Mouse (Mus musculus): ENCODE results near the gene Ascc2. TPM values are rescaled to one million over a fixed set of nuclear protein-coding genes. Genes with fewer than 3 reads are reported as not detected.

The Ascc2 gene
- polyA plus RNA-seq, 1 experiment from 2014 or later: 21.1 TPM

GRCm38 (mm10) chr11:4602691-4603441 is 34.7 kb upstream of the Ascc2 start:
- no peak overlapping the region for H3K4me3 ChIP-seq (ENCODE audit: low read length)
- no peaks in the 10 kb centered on the region for H3K36me3 ChIP-seq (ENCODE audit: control insufficient read depth, insufficient read depth)
- H3K9ac ChIP-seq (ENCODE audit: low read length): peak overlapping the region; percentile 55
- ATAC-seq (replicated peaks; ENCODE audit: extremely low read depth, insufficient read depth, low FRiP score): peak; percentile 84
- H3K27ac ChIP-seq (ENCODE audit: low read length): peak overlapping the region; percentile 71
- H3K4me1 ChIP-seq (ENCODE audit: control insufficient read depth, insufficient read depth, low read length): peaks cover 28% of the 10 kb centered on the region
- H3K9me3 ChIP-seq (replicated peaks; ENCODE audit: control insufficient read depth, low read length): no peaks in the 10 kb centered on the region
- WGBS: 24% methylated on average over 12 of the region's 12 CpGs
- no peaks in the 10 kb centered on the region for H3K27me3 ChIP-seq (ENCODE audit: control insufficient read depth, insufficient read depth, low read length)
- H3K4me2 ChIP-seq (ENCODE audit: low read depth, low read length): peak overlapping the region; percentile 50

- Histone ChIP-seq H3K27ac (ENCODE audit: low read length) (peak overlapping the region; percentile 44; the same call in 1 of the 2 replicates), H3K9ac (ENCODE audit: low read length) (no peak overlapping the region; the same call in 1 of the 2 replicates), H3K27me3 (ENCODE audit: control insufficient read depth, insufficient read depth, low read length) (no peaks in the 10 kb centered on the region), H3K4me2 (ENCODE audit: low read depth, low read length) (no peak overlapping the region), H3K4me3 (ENCODE audit: low read length) (no peak overlapping the region), H3K36me3 (ENCODE audit: control insufficient read depth, insufficient read depth) (no peaks in the 10 kb centered on the region), H3K4me1 (ENCODE audit: control insufficient read depth, insufficient read depth, low read length) (peaks cover 29% of the 10 kb centered on the region), H3K9me3 (replicated peaks; ENCODE audit: control insufficient read depth, low read length) (no peaks in the 10 kb centered on the region)
- WGBS: 23% methylated on average over 6 of the region's 6 CpGs
- no peak for ATAC-seq (replicated peaks; ENCODE audit: extremely low read depth, insufficient read depth, low FRiP score)
These were observed 33.1 kb upstream of the Ascc2 start for GRCm38 (mm10) chr11:4604441-4604840.

GRCm38 (mm10) chr11:4605414-4605813 is 32.1 kb upstream of the Ascc2 start:
- Histone ChIP-seq H3K9me3 (replicated peaks; ENCODE audit: control insufficient read depth, low read length) (no peaks in the 10 kb centered on the region), H3K4me3 (ENCODE audit: low read length) (no peak overlapping the region), H3K36me3 (ENCODE audit: control insufficient read depth, insufficient read depth) (no peaks in the 10 kb centered on the region), H3K4me2 (ENCODE audit: low read depth, low read length) (no peak overlapping the region), H3K27me3 (ENCODE audit: control insufficient read depth, insufficient read depth, low read length) (no peaks in the 10 kb centered on the region), H3K4me1 (ENCODE audit: control insufficient read depth, insufficient read depth, low read length) (peaks cover 29% of the 10 kb centered on the region), H3K27ac (ENCODE audit: low read length) (peak overlapping the region; percentile 87), H3K9ac (ENCODE audit: low read length) (no peak overlapping the region)
- 60% methylated on average over 7 of the region's 7 CpGs for WGBS
- no peak for ATAC-seq (replicated peaks; ENCODE audit: extremely low read depth, insufficient read depth, low FRiP score)

- H3K27me3 ChIP-seq (ENCODE audit: control insufficient read depth, insufficient read depth, low read length): no peaks in the 10 kb centered on the region
- peak; percentile 65 for ATAC-seq (replicated peaks; ENCODE audit: extremely low read depth, insufficient read depth, low FRiP score)
- no peaks in the 10 kb centered on the region for H3K36me3 ChIP-seq (ENCODE audit: control insufficient read depth, insufficient read depth)
- no peak overlapping the region for H3K4me3 ChIP-seq (ENCODE audit: low read length)
- peak overlapping the region; percentile 21; the same call in 1 of the 2 replicates for H3K9ac ChIP-seq (ENCODE audit: low read length)
- H3K27ac ChIP-seq (ENCODE audit: low read length): peak overlapping the region; percentile 87
- H3K4me1 ChIP-seq (ENCODE audit: control insufficient read depth, insufficient read depth, low read length): peaks cover 33% of the 10 kb centered on the region
- no peaks in the 10 kb centered on the region for H3K9me3 ChIP-seq (replicated peaks; ENCODE audit: control insufficient read depth, low read length)
- WGBS: 44% methylated on average over 1 of the region's 1 CpGs
- no peak overlapping the region for H3K4me2 ChIP-seq (ENCODE audit: low read depth, low read length)
These were observed 31.0 kb upstream of the Ascc2 start for GRCm38 (mm10) chr11:4606541-4606940.

GRCm38 (mm10) chr11:4611904-4612303 is 25.6 kb upstream of the Ascc2 start:
- WGBS: 62% methylated on average over 2 of the region's 2 CpGs
- no peaks in the 10 kb centered on the region for H3K36me3 ChIP-seq (ENCODE audit: control insufficient read depth, insufficient read depth)
- peak overlapping the region; percentile 12; the same call in 1 of the 2 replicates for H3K4me2 ChIP-seq (ENCODE audit: low read depth, low read length)
- peak; percentile 70; the same call in 1 of the 2 replicates for ATAC-seq (replicated peaks; ENCODE audit: extremely low read depth, insufficient read depth, low FRiP score)
- H3K27ac ChIP-seq (ENCODE audit: low read length): peak overlapping the region; percentile 92
- H3K4me1 ChIP-seq (ENCODE audit: control insufficient read depth, insufficient read depth, low read length): peaks cover 18% of the 10 kb centered on the region
- no peaks in the 10 kb centered on the region for H3K27me3 ChIP-seq (ENCODE audit: control insufficient read depth, insufficient read depth, low read length)
- no peaks in the 10 kb centered on the region for H3K9me3 ChIP-seq (replicated peaks; ENCODE audit: control insufficient read depth, low read length)
- no peak overlapping the region for H3K4me3 ChIP-seq (ENCODE audit: low read length)
- 0 out of 2 replicates have a peak overlapping the region, but pooled peaks have one; percentile 14 for H3K9ac ChIP-seq (ENCODE audit: low read length)

GRCm38 (mm10) chr11:4620017-4620485 is 17.5 kb upstream of the Ascc2 start, which contains the start of gene Gm11032:
Gene Gm11032, plus strand, starts transcription at chr11:4620067.
- Histone ChIP-seq H3K9me3 (replicated peaks; ENCODE audit: control insufficient read depth, low read length) (no peaks in the 10 kb centered on the region), H3K27ac (ENCODE audit: low read length) (peak within 1 kb of the TSS; percentile 33; the same call in 1 of the 2 replicates), H3K9ac (ENCODE audit: low read length) (peak within 1 kb of the TSS; percentile 43), H3K4me2 (ENCODE audit: low read depth, low read length) (peak within 1 kb of the TSS; percentile 57), H3K4me3 (ENCODE audit: low read length) (peak within 1 kb of the TSS; percentile 28), H3K4me1 (ENCODE audit: control insufficient read depth, insufficient read depth, low read length) (peaks cover 10% of the 10 kb centered on the region), H3K27me3 (ENCODE audit: control insufficient read depth, insufficient read depth, low read length) (no peaks in the 10 kb centered on the region), H3K36me3 (ENCODE audit: control insufficient read depth, insufficient read depth) (no peaks in the 10 kb centered on the region)
- WGBS: 29% methylated on average over 16 of the region's 16 CpGs
- peak; percentile 63; the same call in 1 of the 2 replicates for ATAC-seq (replicated peaks; ENCODE audit: extremely low read depth, insufficient read depth, low FRiP score)

- no peaks in the 10 kb centered on the region for H3K9me3 ChIP-seq (replicated peaks; ENCODE audit: control insufficient read depth, low read length)
- ATAC-seq (replicated peaks; ENCODE audit: extremely low read depth, insufficient read depth, low FRiP score): no peak; the same call in 1 of the 2 replicates
- peak overlapping the region; percentile 28 for H3K4me3 ChIP-seq (ENCODE audit: low read length)
- H3K36me3 ChIP-seq (ENCODE audit: control insufficient read depth, insufficient read depth): no peaks in the 10 kb centered on the region
- peak overlapping the region; percentile 57 for H3K4me2 ChIP-seq (ENCODE audit: low read depth, low read length)
- peaks cover 10% of the 10 kb centered on the region for H3K4me1 ChIP-seq (ENCODE audit: control insufficient read depth, insufficient read depth, low read length)
- WGBS: 31% methylated on average over 13 of the region's 13 CpGs
- no peaks in the 10 kb centered on the region for H3K27me3 ChIP-seq (ENCODE audit: control insufficient read depth, insufficient read depth, low read length)
- H3K9ac ChIP-seq (ENCODE audit: low read length): peak overlapping the region; percentile 43
- peak overlapping the region; percentile 33; the same call in 1 of the 2 replicates for H3K27ac ChIP-seq (ENCODE audit: low read length)
These were observed 16.9 kb upstream of the Ascc2 start for GRCm38 (mm10) chr11:4620501-4621108.

GRCm38 (mm10) chr11:4621866-4622265 is 15.7 kb upstream of the Ascc2 start:
- Histone ChIP-seq H3K36me3 (ENCODE audit: control insufficient read depth, insufficient read depth) (no peaks in the 10 kb centered on the region), H3K9me3 (replicated peaks; ENCODE audit: control insufficient read depth, low read length) (no peaks in the 10 kb centered on the region), H3K27ac (ENCODE audit: low read length) (no peak overlapping the region), H3K4me2 (ENCODE audit: low read depth, low read length) (no peak overlapping the region), H3K4me1 (ENCODE audit: control insufficient read depth, insufficient read depth, low read length) (peaks cover 10% of the 10 kb centered on the region), H3K4me3 (ENCODE audit: low read length) (no peak overlapping the region), H3K9ac (ENCODE audit: low read length) (no peak overlapping the region), H3K27me3 (ENCODE audit: control insufficient read depth, insufficient read depth, low read length) (no peaks in the 10 kb centered on the region)
- 63% methylated on average over 4 of the region's 4 CpGs for WGBS
- no peak for ATAC-seq (replicated peaks; ENCODE audit: extremely low read depth, insufficient read depth, low FRiP score)

Data from heart, embryonic 16.5 days (tissue).